Mouse (Mus musculus) forebrain, embryonic 11.5 days (tissue): ENCODE measurements around the gene P2ry4. TPM values are rescaled to one million over a fixed set of nuclear protein-coding genes. Genes with fewer than 3 reads are reported as not detected.

ENCODE experiments used
- ATAC-seq: fragments of 200-750 bp; cut with Nextera tagmentation; replicated peaks from 2 replicates; pipeline ENCODE4 v1.8.0; 2017; ENCODE audit warnings: moderate TSS enrichment; ENCODE audit not compliant: low FRiP score
- DNase-seq: peaks from one replicate; pipeline ENCODE4 v3.0.0-alpha.2; 2017; ENCODE audit warnings: low spot score
- H3K27ac ChIP-seq: fragments of 300-500 bp; sonication (generic); 2 replicates; pipeline ENCODE4 v1.5.1; 2014; ENCODE audit warnings: low read depth, low read length
- H3K27me3 ChIP-seq: fragments of 300-500 bp; sonication (generic); 2 replicates; pipeline ENCODE4 v1.6.1; 2014; ENCODE audit warnings: mild to moderate bottlenecking, low read length, mixed read lengths; ENCODE audit not compliant: control insufficient read depth, insufficient read depth
- H3K36me3 ChIP-seq: fragments of 300-500 bp; sonication (generic); 2 replicates; pipeline ENCODE4 v1.6.1; 2014; ENCODE audit warnings: mild to moderate bottlenecking, low read length, moderate library complexity, mixed read lengths; ENCODE audit not compliant: control insufficient read depth, insufficient read depth
- H3K4me1 ChIP-seq: fragments of 300-500 bp; sonication (generic); replicated peaks from 2 replicates; pipeline ENCODE4 v1.6.1; 2014; ENCODE audit warnings: low read length, mixed read lengths; ENCODE audit not compliant: control insufficient read depth, insufficient read depth
- H3K4me2 ChIP-seq: fragments of 300-500 bp; sonication (generic); 2 replicates; pipeline ENCODE4 v1.6.1; 2014; ENCODE audit warnings: low read depth, mild to moderate bottlenecking, low read length, moderate library complexity, mixed read lengths; ENCODE audit not compliant: severe bottlenecking
- H3K4me3 ChIP-seq: fragments of 300-500 bp; sonication (generic); 2 replicates; pipeline ENCODE4 v1.5.1; 2014; ENCODE audit warnings: low read depth, low read length
- H3K9ac ChIP-seq: fragments of 300-500 bp; sonication (generic); 2 replicates; pipeline ENCODE4 v1.6.1; 2014; ENCODE audit warnings: low read length
- H3K9me3 ChIP-seq: fragments of 300-500 bp; sonication (generic); 2 replicates; pipeline ENCODE4 v1.6.1; 2016; ENCODE audit warnings: low read length, mixed read lengths; ENCODE audit not compliant: control insufficient read depth
- WGBS: fragments of 180-500 bp; shearing (Covaris S2); extraction: QIAGEN DNeasy Blood & Tissue Kit; methylation state at CpG from one replicate; pipeline ENCODE4 v1.1.7; 2014; 5-methylcytosine and 5-hydroxymethylcytosine counted together
- polyA plus RNA-seq: library from polyadenylated mRNA; unstranded; fragments of >200 nt; fragmentation: Nextera tagmentation; extraction: Ambion mirVana; gene quantifications from 2 replicates; pipeline ENCODE4 v1.2.1, GENCODE M21; 2014

Gene P2ry4
- polyA plus RNA-seq, result not detected in 2 replicates

GRCm38 (mm10) chrX:100594791-100595190 lies at the start of gene P2ry4:
Gene P2ry4, minus strand, starts transcription at chrX:100594869.
- no peak within 1 kb of the TSS for H3K4me2 ChIP-seq
- H3K4me1 ChIP-seq, result no peaks in the 10 kb centered on the region
- ATAC-seq (no peak), DNase-seq (no peak)
- no peak within 1 kb of the TSS for H3K9ac ChIP-seq
- no peak within 1 kb of the TSS for H3K27ac ChIP-seq
- H3K36me3 ChIP-seq, result no peaks in the 10 kb centered on the region
- H3K4me3 ChIP-seq, result no peak within 1 kb of the TSS
- peaks cover 3% of the 10 kb centered on the region; the same call in 1 of the 2 replicates for H3K27me3 ChIP-seq
- 63% methylated on average over 4 of the region's 4 CpGs for WGBS
- no peaks in the 10 kb centered on the region for H3K9me3 ChIP-seq

DNA sequence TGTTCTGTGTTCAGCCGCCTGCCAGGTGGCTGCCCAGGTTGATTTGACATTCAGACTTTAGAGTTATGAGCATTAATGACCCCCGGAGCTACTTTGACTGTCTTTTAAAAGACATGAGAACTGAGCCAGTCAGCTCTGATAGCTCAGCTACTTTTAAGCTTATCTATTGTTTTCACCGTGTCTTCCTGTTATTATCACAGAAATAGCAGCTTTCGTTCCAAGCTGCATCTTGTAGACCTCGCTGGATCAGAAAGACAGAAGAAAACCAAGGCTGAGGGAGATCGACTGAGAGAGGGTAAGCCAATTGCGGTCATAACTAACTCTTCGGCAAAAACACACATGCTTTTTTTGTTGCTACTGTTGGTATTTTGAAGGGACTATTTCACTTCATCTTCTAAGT lies 43.8 kb upstream of the P2ry4 start:
- Histone ChIP-seq H3K4me2 (no peak overlapping the region), H3K9me3 (no peaks in the 10 kb centered on the region), H3K4me3 (no peak overlapping the region), H3K27me3 (no peaks in the 10 kb centered on the region), H3K36me3 (no peaks in the 10 kb centered on the region), H3K9ac (no peak overlapping the region), H3K4me1 (no peaks in the 10 kb centered on the region), H3K27ac (no peak overlapping the region)
- ATAC-seq, result no peak
- 93% methylated on average over 8 of the region's 8 CpGs for WGBS
- DNase-seq, result no peak

DNA sequence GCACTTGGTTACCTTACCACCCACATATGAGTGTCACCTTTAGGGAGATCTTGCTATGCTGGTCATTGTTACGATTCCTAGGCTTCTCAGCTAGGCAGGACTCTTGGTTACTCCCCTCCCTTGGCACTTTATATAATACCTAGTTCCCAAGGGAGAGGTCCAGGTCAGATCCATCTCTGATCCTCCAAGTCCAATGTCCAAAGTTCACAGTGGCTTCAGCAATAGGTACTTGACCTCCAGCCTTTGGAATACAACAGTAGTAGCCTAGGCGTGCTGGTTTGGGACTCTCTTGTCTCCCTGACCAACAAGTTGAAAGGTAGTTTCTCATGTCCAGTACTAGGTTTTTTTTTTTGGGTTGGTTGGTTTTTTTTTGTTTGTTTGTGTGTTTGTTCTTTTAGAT lies 34.4 kb upstream of the P2ry4 start:
- ATAC-seq (no peak), DNase-seq (no peak)
- Histone ChIP-seq H3K9ac (no peak overlapping the region), H3K4me1 (no peaks in the 10 kb centered on the region), H3K4me3 (no peak overlapping the region), H3K4me2 (no peak overlapping the region), H3K36me3 (no peaks in the 10 kb centered on the region), H3K27me3 (no peaks in the 10 kb centered on the region), H3K9me3 (no peaks in the 10 kb centered on the region), H3K27ac (no peak overlapping the region)
- WGBS, result 92% methylated on average over 2 of the region's 2 CpGs

DNA sequence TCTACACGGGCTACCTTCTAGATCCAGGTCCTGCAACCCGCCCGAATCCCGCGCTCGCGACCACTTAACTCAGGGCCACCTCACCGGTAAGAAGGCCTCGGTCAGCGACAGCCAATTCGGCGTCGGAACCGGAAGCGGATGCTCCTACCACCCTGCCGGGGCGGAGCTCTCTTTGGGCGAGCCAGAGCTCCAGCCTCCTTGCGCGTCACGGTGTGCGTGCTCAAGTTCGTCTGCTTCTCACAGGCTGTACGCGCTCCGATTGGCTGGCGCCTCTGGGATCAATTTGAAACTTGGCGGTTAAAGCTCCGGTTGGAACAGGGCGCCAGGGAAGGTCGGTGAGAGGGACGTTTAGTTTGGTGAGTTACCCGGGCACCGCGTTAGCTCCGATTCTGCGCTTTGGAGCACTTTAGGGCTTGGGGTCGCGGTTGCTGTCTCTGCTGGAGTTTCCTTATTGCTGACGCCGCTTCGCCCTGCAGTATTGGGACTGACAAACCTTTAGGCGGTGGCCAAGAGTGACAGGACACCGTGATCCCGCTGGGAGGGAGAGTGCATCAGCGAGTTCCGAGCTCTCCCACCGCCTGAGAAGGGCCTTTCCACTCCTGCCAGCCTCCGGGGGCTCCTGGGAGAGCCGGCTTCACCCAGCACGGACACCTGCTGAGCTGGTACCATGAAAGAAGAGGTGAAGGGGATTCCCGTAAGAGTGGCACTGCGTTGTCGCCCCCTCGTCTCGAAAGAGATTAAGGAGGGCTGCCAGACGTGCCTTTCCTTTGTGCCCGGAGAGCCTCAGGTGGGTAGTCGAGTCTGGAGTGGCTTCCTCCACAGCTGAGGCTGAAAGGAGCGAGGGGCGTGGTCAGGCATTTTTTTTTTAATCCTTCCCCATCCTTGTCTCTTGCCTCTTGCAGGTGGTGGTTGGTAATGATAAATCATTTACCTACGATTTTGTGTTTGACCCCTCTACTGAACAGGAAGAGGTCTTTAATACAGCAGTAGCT lies 31.4 kb upstream of the P2ry4 start, which contains the start of gene Pdzd11:
Pdzd11 (minus strand) TSS at position 767 of the 992 bp plus-strand sequence.
- no peaks in the 10 kb centered on the region for H3K36me3 ChIP-seq
- no peaks in the 10 kb centered on the region for H3K4me1 ChIP-seq
- H3K4me3 ChIP-seq, result peak within 1 kb of the TSS; percentile 59
- H3K27ac ChIP-seq, result peak within 1 kb of the TSS; percentile 83
- peak within 1 kb of the TSS; percentile 53 for H3K4me2 ChIP-seq
- no peaks in the 10 kb centered on the region for H3K9me3 ChIP-seq
- peak within 1 kb of the TSS; percentile 78 for H3K9ac ChIP-seq
- ATAC-seq, result peak; percentile 99
- WGBS, result 21% methylated on average over 58 of the region's 62 CpGs
- peak; percentile 92 for DNase-seq
- H3K27me3 ChIP-seq, result no peaks in the 10 kb centered on the region

GRCm38 (mm10) chrX:100625546-100625801 lies 30.8 kb upstream of the P2ry4 start, which contains the start of gene Kif4:
Gene Kif4, plus strand, starts transcription at chrX:100625737.
- peak within 1 kb of the TSS; percentile 59 for H3K4me3 ChIP-seq
- H3K9me3 ChIP-seq, result no peaks in the 10 kb centered on the region
- no peaks in the 10 kb centered on the region for H3K36me3 ChIP-seq
- ATAC-seq (no peak), DNase-seq (no peak)
- H3K27me3 ChIP-seq, result no peaks in the 10 kb centered on the region
- H3K4me1 ChIP-seq, result no peaks in the 10 kb centered on the region
- H3K27ac ChIP-seq, result peak within 1 kb of the TSS; percentile 83
- peak within 1 kb of the TSS; percentile 53 for H3K4me2 ChIP-seq
- WGBS, result 33% methylated on average over 3 of the region's 3 CpGs
- H3K9ac ChIP-seq, result peak within 1 kb of the TSS; percentile 78

GRCm38 (mm10) chrX:100625146-100625545 lies 30.5 kb upstream of the P2ry4 start:
- Histone ChIP-seq H3K27me3 (no peaks in the 10 kb centered on the region), H3K9me3 (no peaks in the 10 kb centered on the region), H3K36me3 (no peaks in the 10 kb centered on the region), H3K4me2 (peak overlapping the region; percentile 51; the same call in 1 of the 2 replicates), H3K9ac (peak overlapping the region; percentile 54; the same call in 1 of the 2 replicates), H3K4me3 (peak overlapping the region; percentile 59), H3K4me1 (no peaks in the 10 kb centered on the region), H3K27ac (no peak overlapping the region)
- ATAC-seq, result no peak; the same call in 1 of the 2 replicates
- DNase-seq, result no peak
- WGBS, result 50% methylated on average over 7 of the region's 7 CpGs

DNA sequence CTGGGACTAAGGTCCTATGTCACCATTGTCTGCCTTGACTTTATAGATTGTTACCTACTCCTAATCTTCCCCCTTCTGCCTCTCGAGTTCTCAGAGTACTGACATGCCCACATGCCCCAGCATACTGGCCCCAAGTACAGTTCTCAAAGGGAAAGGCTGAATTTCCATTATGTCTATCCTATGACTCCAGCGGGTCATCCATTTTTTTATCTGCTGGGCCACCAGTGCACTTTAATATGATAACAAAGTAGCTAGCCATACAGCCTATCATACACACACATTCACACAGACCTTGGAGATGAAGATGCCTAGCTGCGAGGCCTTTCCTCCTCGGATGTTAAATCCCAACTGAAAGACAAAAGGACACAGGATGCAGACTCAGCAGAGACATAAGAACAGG lies 29.6 kb upstream of the P2ry4 start:
- Histone ChIP-seq H3K4me1 (no peaks in the 10 kb centered on the region), H3K9ac (no peak overlapping the region), H3K4me3 (no peak overlapping the region), H3K36me3 (no peaks in the 10 kb centered on the region), H3K4me2 (no peak overlapping the region), H3K27me3 (no peaks in the 10 kb centered on the region), H3K27ac (no peak overlapping the region), H3K9me3 (no peaks in the 10 kb centered on the region)
- DNase-seq, result no peak
- WGBS, result 88% methylated on average over 4 of the region's 4 CpGs
- ATAC-seq, result no peak

- H3K4me3 ChIP-seq, result no peak overlapping the region
- H3K4me1 ChIP-seq, result no peaks in the 10 kb centered on the region
- ATAC-seq, result no peak
- no peaks in the 10 kb centered on the region for H3K27me3 ChIP-seq
- no peak for DNase-seq
- 79% methylated on average over 2 of the region's 2 CpGs for WGBS
- H3K36me3 ChIP-seq, result no peaks in the 10 kb centered on the region
- H3K9ac ChIP-seq, result no peak overlapping the region
- H3K9me3 ChIP-seq, result no peaks in the 10 kb centered on the region
- H3K27ac ChIP-seq, result no peak overlapping the region
- H3K4me2 ChIP-seq, result no peak overlapping the region
Observed at GRCm38 (mm10) chrX:100621366-100621765, 26.7 kb upstream of the P2ry4 start.
